Mouse (Mus musculus) erythroblast, embryonic 14.5 days (primary cell): ENCODE measurements around the gene Ap5b1.

Experiments
- GATA1 ChIP-seq: IDR thresholded peaks from 2 replicates; pipeline ENCODE4 v1.6.1; 2012; ENCODE audit warnings: low read length, inconsistent platforms, mixed read lengths
- TAL1 ChIP-seq: IDR thresholded peaks from 3 replicates; pipeline ENCODE4 v1.6.1; 2012; ENCODE audit warnings: low read length, inconsistent platforms, mixed read lengths

DNA sequence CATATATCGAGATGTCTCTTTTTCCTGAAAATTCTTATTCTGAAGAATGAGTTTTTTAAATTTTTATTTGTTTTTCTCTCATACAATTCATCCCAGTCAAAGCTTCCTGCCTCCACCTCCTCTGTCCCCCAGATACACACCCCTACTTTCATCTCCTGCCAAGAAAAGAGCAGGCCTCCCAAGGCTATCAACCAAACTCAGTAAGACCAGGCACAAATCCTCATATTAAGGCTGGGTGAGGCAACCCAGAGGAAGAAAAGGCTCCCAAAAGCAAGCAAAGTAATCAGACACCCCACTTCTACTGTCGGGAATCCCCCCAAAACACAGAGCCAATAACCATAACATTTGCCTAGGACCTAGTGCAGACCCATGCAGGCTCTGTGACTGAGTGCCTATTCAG lies 14.2 kb downstream of the Ap5b1 start:
- TF ChIP-seq GATA1 (no peak), TAL1 (no peak)
